Mouse (Mus musculus) forebrain, embryonic 16.5 days (tissue): ENCODE results near the gene Copg1. TPM values are rescaled to one million over a fixed set of nuclear protein-coding genes. Genes with fewer than 3 reads are reported as not detected.

Experiments
- ATAC-seq: fragments of 200-750 bp; cut with Nextera tagmentation; 2 replicates; pipeline ENCODE4 v1.8.0; 2017; ENCODE audit warnings: mild to moderate bottlenecking, moderate library complexity
- H3K27ac ChIP-seq: fragments of 300-500 bp; sonication (generic); 2 replicates; pipeline ENCODE4 v1.5.1; 2014; ENCODE audit warnings: low read length, control low read depth
- H3K27me3 ChIP-seq: fragments of 300-500 bp; sonication (generic); replicated peaks from 2 replicates; pipeline ENCODE4 v1.6.1; 2014; ENCODE audit warnings: low read length; ENCODE audit not compliant: control insufficient read depth, insufficient read depth
- H3K36me3 ChIP-seq: fragments of 300-500 bp; sonication (generic); 2 replicates; pipeline ENCODE4 v1.6.1; 2014; ENCODE audit not compliant: control insufficient read depth, insufficient read depth
- H3K4me1 ChIP-seq: fragments of 300-500 bp; sonication (generic); replicated peaks from 2 replicates; pipeline ENCODE4 v1.6.1; 2014; ENCODE audit warnings: low read length; ENCODE audit not compliant: control insufficient read depth, insufficient read depth
- H3K4me2 ChIP-seq: fragments of 300-500 bp; sonication (generic); 2 replicates; pipeline ENCODE4 v1.6.1; 2014; ENCODE audit warnings: mild to moderate bottlenecking, low read length, control low read depth
- H3K4me3 ChIP-seq: fragments of 300-500 bp; sonication (generic); replicated peaks from 2 replicates; pipeline ENCODE4 v1.5.1; 2014; ENCODE audit warnings: mild to moderate bottlenecking, low read length, control low read depth
- H3K9ac ChIP-seq: fragments of 300-500 bp; sonication (generic); replicated peaks from 2 replicates; pipeline ENCODE4 v1.6.1; 2014; ENCODE audit warnings: low read depth, low read length, control low read depth
- H3K9me3 ChIP-seq: fragments of 300-500 bp; sonication (generic); 2 replicates; pipeline ENCODE4 v1.6.1; 2016; ENCODE audit warnings: low read length; ENCODE audit not compliant: control insufficient read depth
- WGBS: fragments of 180-500 bp; shearing (Covaris S2); extraction: QIAGEN DNeasy Blood & Tissue Kit; methylation state at CpG from one replicate; pipeline ENCODE4 v1.1.7; 2014; 5-methylcytosine and 5-hydroxymethylcytosine counted together
- polyA plus RNA-seq: library from polyadenylated mRNA; unstranded; fragments of >200 nt; fragmentation: Nextera tagmentation; extraction: Ambion mirVana; gene quantifications from 2 replicates; pipeline ENCODE4 v1.2.1, GENCODE M21; 2015

Gene Copg1
- polyA plus RNA-seq, 1 experiment from 2014 or later, result 186 TPM

DNA sequence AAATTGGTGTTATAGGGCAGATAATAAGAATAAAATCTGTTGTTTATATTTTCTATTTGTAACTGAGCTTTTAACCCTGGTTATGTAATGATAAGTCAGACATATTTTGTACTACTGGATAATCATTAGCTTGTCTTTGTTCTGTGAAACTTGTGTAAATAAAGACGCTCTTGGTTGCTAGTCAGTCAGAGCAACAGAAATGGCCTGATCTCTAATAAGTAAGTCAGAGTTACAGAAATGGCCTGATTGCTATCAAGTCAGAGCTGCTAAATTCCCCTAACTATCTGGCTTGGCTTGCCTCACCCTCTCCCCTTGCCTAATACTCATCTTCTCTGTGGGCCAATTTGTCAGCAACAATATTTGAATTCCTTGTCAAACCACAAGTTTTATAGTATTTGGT, 893 bp upstream of the Copg1 start:
- no peak overlapping the region for H3K9ac ChIP-seq
- H3K4me2 ChIP-seq, result no peak overlapping the region

DNA sequence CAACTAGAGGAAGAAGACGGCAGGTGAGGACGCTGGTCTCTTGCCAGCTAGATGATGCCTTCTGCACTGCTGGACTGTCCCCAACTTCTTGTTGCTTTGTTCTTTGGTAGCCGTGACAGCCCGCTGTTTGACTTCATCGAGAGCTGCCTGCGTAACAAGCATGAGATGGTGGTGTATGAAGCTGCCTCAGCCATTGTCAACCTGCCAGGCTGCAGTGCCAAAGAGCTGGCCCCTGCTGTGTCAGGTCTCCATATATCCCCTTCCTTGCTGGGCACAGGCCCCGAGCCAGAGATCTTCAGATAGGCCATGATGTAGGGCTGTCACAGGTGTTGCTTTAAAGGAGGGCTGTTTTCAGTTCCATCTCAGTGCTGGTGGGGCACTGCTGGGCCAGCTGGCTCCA, 6.3 kb downstream of the Copg1 start:
- H3K36me3 ChIP-seq, result peaks cover 22% of the 10 kb centered on the region
- peaks cover 2% of the 10 kb centered on the region for H3K4me1 ChIP-seq
- H3K9me3 ChIP-seq, result no peaks in the 10 kb centered on the region
- ATAC-seq, result no peak
- no peak overlapping the region for H3K4me3 ChIP-seq
- 89% methylated on average over 7 of the region's 7 CpGs for WGBS
- H3K9ac ChIP-seq, result no peak overlapping the region
- H3K27me3 ChIP-seq, result no peaks in the 10 kb centered on the region
- no peak overlapping the region for H3K4me2 ChIP-seq
- H3K27ac ChIP-seq, result no peak overlapping the region

More for the DNA sequence above, 893 bp upstream of the Copg1 start:
- WGBS, result 92% methylated on average over 1 of the region's 1 CpGs
- H3K27me3 ChIP-seq, result no peaks in the 10 kb centered on the region
- H3K27ac ChIP-seq, result no peak overlapping the region
- H3K36me3 ChIP-seq, result peaks cover 6% of the 10 kb centered on the region; the same call in 1 of the 2 replicates
- H3K9me3 ChIP-seq, result no peaks in the 10 kb centered on the region
- ATAC-seq, result no peak
- no peak overlapping the region for H3K4me3 ChIP-seq
- peaks cover 12% of the 10 kb centered on the region for H3K4me1 ChIP-seq

DNA sequence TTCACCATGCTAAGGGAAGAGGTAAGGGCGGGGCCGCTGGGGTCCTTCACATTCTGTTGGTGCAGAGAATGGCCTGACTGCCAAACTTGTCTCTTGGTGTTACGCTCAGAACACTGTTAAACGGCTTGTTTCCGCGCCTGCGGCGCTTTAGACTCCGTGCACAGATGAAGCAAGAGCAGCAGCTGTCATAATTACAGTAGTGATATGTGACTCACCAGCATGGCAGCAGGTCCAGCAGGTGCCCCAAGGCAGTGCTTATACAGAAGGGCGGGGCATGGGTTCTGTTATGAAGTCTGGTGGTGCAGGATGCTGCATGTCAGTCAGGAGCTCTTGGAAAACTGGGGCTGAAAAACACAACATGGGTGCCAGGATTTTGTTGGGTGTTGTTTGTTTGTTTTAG, 10.4 kb downstream of the Copg1 start:
- no peak overlapping the region for H3K4me3 ChIP-seq
- H3K36me3 ChIP-seq, result peaks cover 40% of the 10 kb centered on the region
- H3K9ac ChIP-seq, result no peak overlapping the region
- no peaks in the 10 kb centered on the region for H3K9me3 ChIP-seq
- no peaks in the 10 kb centered on the region for H3K4me1 ChIP-seq
- 96% methylated on average over 10 of the region's 10 CpGs for WGBS
- no peak for ATAC-seq
- no peak overlapping the region for H3K4me2 ChIP-seq
- H3K27ac ChIP-seq, result no peak overlapping the region
- no peaks in the 10 kb centered on the region for H3K27me3 ChIP-seq

DNA sequence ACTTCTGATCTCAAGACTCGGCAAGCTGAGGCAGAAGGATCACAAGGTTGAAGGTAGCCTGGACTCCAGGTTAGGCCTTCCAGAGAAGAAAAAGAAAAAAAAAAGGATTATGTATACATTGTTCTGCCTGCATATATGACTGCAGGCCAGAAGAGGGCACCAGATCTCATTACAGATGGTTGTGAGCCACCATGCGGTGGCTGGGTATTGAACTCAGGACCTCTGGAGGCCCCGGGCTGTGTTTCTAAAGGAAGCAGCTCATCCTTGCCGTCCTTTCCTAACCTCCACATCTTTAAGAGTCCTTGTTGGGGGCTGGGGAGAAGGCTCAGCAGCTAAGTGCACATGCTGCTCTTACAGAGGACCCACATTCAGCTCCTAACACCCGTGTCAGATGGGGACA, 19.0 kb downstream of the Copg1 start:
- WGBS, result 62% methylated on average over 5 of the region's 5 CpGs
- no peak for ATAC-seq
- Histone ChIP-seq H3K36me3 (peaks cover 70% of the 10 kb centered on the region), H3K4me3 (no peak overlapping the region), H3K27ac (no peak overlapping the region), H3K4me1 (no peaks in the 10 kb centered on the region), H3K9ac (no peak overlapping the region), H3K4me2 (no peak overlapping the region), H3K27me3 (no peaks in the 10 kb centered on the region), H3K9me3 (no peaks in the 10 kb centered on the region)

DNA sequence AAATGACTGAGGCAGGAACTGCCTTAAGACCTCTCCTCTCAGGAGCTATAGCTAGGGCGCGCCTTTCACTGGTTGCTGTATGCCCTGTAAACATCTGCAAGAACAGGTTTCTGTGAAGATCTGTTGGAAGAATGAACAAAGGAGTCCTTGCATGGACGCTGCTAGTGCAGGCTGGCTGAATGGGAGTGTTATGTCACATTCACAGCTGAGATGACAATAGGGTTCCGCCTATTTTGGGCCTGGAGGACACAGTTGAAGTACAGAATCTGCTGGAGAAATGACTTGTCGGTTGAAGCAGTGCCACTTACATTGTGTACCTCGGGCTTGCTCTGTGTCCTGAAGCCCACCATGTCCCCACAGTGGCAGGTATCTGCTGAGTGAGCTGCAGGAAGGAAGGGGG, 21.6 kb downstream of the Copg1 start:
- Histone ChIP-seq H3K27ac (no peak overlapping the region), H3K4me3 (no peak overlapping the region), H3K4me2 (no peak overlapping the region), H3K9ac (no peak overlapping the region), H3K9me3 (no peaks in the 10 kb centered on the region), H3K27me3 (no peaks in the 10 kb centered on the region), H3K36me3 (peaks cover 52% of the 10 kb centered on the region), H3K4me1 (peaks cover 3% of the 10 kb centered on the region; the same call in 1 of the 2 replicates)
- 86% methylated on average over 6 of the region's 6 CpGs for WGBS
- no peak for ATAC-seq

DNA sequence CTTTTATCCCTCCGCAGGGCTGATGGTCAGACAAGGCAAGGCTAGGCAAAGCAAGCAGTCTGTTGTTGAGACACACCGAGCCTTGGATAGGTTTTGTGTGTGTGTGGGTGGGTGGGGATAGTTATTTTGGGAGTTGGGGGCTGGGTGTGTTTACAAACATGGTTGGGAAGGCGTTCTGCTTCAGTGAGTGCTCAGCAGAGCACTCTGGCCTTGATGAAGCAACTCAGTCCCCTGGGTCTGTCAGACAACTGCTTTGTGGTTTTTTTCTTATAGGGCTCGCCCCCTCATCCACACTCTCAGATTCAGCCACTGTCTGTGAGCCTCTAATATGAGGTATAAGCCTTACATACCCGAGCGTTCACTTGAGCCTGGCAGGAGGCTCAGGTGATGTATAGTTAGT, 23.9 kb downstream of the Copg1 start:
- H3K36me3 ChIP-seq, result peaks cover 31% of the 10 kb centered on the region
- no peak overlapping the region for H3K9ac ChIP-seq
- no peak overlapping the region for H3K4me2 ChIP-seq
- no peak for ATAC-seq
- H3K27ac ChIP-seq, result no peak overlapping the region
- no peaks in the 10 kb centered on the region for H3K9me3 ChIP-seq
- no peaks in the 10 kb centered on the region for H3K27me3 ChIP-seq
- H3K4me1 ChIP-seq, result peaks cover 12% of the 10 kb centered on the region
- no peak overlapping the region for H3K4me3 ChIP-seq
- 87% methylated on average over 6 of the region's 6 CpGs for WGBS

DNA sequence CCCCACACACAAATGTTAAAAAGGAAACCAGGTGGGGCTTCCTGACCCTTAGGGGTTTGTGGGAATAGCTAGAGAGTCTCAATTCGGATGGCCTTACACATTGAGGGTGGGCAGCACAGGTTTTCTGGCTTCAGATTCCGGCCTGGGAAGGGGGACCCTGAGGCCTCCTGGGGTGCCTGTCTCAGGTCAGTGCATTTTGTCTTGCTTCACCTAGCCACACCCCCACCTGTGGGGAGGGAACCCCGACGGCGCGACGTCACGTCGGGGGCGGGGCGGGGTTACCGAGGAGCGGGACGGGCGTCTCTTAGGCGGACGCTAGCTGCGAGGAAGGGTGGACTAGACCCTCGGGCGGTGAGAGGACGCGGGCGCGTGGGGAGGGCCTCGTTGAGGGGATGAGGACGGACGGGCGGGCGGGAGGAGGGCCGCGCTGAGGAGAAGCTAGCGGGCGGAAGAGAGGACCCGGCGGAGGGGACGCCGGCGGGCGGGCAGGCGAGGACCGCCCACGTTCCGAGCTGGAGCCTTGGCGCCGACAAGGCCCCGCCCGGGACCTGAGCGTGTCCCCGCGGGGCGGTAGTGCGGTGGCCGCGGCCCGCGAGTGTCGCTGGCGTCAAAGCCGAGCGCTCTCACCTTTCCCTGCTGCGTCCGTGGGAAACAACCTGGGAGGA, 26.2 kb downstream of the Copg1 start, which contains the start of gene Hmces:
Hmces (plus strand) TSS at position 275 of the 665 bp plus-strand sequence.
- Histone ChIP-seq H3K27ac (peak within 1 kb of the TSS; percentile 72), H3K36me3 (peaks cover 24% of the 10 kb centered on the region), H3K4me2 (peak within 1 kb of the TSS; percentile 79), H3K4me1 (peaks cover 12% of the 10 kb centered on the region), H3K9ac (peak within 1 kb of the TSS; percentile 86), H3K4me3 (peak within 1 kb of the TSS; percentile 73), H3K27me3 (no peaks in the 10 kb centered on the region), H3K9me3 (no peaks in the 10 kb centered on the region)
- peak; percentile 96 for ATAC-seq
- WGBS, result under 1% methylated on average over 54 of the region's 62 CpGs

DNA sequence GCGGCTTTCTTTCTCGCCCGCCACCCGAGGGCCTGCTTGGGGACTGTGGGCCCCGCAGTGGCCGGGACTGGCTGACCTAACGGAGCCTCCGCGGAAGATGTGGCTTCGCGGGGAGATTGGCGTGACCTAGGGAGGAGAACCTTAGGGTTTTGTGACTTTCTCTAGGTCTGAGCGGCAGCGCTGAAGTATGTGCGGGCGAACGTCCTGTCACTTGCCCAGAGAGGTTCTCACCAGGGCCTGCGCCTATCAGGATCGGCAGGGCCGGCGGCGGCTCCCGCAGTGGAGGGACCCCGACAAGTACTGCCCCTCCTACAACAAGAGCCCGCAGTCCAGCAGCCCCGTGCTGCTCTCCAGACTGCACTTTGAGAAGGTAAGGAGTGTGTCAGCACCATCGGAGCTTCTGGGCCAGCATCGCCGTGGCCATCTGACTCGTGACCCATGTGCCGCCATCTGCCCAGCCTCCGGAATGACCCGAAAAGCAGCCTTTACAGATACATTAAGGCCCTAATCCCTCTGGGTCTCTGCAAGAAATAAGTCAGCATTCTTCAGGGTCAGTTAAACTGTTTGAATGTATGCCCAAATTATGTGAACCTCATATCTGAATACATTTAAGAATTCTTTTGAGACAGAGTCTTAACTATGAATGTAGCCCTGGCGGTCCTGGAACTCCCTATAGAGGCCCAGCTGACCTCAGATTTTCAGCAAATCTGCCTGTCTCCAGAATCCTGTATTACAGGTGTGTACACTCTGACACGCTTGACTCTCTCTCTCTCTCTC, 26.9 kb downstream of the Copg1 start:
- H3K27me3 ChIP-seq, result no peaks in the 10 kb centered on the region
- H3K4me3 ChIP-seq, result peak overlapping the region; percentile 73
- H3K27ac ChIP-seq, result peak overlapping the region; percentile 72
- H3K4me1 ChIP-seq, result peaks cover 12% of the 10 kb centered on the region
- H3K9me3 ChIP-seq, result no peaks in the 10 kb centered on the region
- ATAC-seq, result peak; percentile 72
- peak overlapping the region; percentile 86 for H3K9ac ChIP-seq
- peak overlapping the region; percentile 79 for H3K4me2 ChIP-seq
- peaks cover 22% of the 10 kb centered on the region for H3K36me3 ChIP-seq
- 2% methylated on average over 35 of the region's 35 CpGs for WGBS

DNA sequence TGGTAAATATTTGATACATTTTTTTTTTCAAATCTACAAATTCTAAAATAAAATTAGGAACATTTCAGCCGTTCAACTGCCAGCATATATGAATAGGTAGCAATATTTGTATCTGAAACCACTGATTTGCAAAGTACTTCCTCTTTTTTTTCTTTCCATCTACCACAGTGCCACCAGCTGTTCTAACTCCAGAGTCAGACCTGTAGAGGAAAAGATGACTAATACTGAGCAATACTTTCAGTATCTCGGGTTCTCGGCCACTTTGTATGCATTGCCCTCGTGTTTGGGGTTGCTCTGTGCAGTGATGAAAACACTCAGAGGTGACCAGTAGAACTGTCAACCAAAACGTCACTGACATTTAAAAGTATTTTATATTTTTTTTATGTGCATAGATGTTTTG, 28.3 kb downstream of the Copg1 start:
- Histone ChIP-seq H3K27ac (no peak overlapping the region), H3K36me3 (peaks cover 16% of the 10 kb centered on the region), H3K4me3 (no peak overlapping the region), H3K9me3 (no peaks in the 10 kb centered on the region), H3K27me3 (no peaks in the 10 kb centered on the region), H3K4me1 (peaks cover 12% of the 10 kb centered on the region), H3K9ac (no peak overlapping the region), H3K4me2 (no peak overlapping the region)
- 87% methylated on average over 5 of the region's 5 CpGs for WGBS
- ATAC-seq, result no peak
